Mouse (Mus musculus): Measurements from ENCODE around the gene Dars.

Gene Dars

GRCm38 (mm10) chr1:128417533-128417888, 343 bp upstream of the Dars start:
- peak; percentile 21 for DNase-seq (ENCODE audit: low read depth, low spot score)

- no peak for DNase-seq (ENCODE audit: low read depth, low spot score)
Observed at GRCm38 (mm10) chr1:128411141-128411540, 6.0 kb downstream of the Dars start.

- DNase-seq (ENCODE audit: low read depth, low spot score) = no peak
Observed at GRCm38 (mm10) chr1:128406846-128407245, 10.3 kb downstream of the Dars start.

GRCm38 (mm10) chr1:128405675-128406074, 11.5 kb downstream of the Dars start:
- no peak for DNase-seq (ENCODE audit: low read depth, low spot score)

- DNase-seq (ENCODE audit: low read depth, low spot score) = no peak
Observed at GRCm38 (mm10) chr1:128405041-128405481, 12.1 kb downstream of the Dars start.

GRCm38 (mm10) chr1:128400926-128401325, 16.2 kb downstream of the Dars start:
- no peak for DNase-seq (ENCODE audit: low read depth, low spot score)

- DNase-seq (ENCODE audit: low read depth, low spot score) = no peak
Observed at GRCm38 (mm10) chr1:128399941-128400915, 16.9 kb downstream of the Dars start.

DNA sequence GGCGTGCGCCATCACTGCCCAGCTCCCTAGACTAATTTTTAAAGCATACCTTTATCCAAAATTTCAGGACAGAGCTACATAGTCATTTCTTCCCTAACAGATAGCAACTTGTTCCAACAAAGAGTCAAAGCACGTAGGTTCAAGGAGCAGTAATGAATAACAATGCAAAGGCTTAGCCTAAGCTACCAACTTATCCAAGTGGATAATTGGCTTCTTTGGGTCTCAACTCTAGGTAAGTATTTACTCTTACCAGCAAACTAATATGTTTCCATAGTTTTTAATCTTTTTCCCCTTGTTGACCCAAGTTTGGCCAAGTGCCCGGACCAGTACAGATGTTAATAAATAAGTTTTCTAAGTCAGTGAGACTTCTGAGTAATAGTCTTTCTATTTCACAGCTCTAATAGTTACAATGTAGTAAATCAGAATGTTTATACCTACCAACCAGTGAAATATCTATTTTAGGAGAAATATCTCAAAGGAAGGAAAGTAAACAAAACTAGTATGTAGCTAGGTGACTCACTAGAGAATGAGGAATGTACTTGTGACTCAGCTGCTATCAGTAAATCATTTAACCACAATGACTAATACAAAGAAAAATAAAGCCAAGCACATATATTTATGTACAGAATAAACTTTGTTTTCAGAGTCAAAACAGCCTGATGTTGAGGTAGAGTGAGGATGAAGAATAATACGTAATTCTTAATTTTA, 18.3 kb downstream of the Dars start:
- DNase-seq (ENCODE audit: low read depth, low spot score) = no peak

DNA sequence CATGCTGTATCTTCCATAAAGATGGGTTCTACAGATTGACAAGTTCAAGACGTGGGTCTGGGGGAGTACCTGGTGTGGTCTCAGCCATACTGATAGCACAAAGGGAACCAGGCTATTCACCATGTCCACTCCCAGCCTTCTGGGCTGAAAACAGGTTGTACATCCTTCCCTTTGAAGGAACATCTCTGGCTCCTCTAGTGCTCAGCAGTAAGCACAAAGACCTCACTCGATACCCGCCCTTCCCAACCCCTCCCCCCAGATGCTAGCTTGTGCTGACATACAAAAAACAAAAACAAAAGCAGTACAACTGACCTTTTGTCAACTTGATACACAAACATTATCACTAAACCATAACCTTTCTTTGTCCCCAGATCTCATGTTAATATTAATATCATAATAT, 22.5 kb downstream of the Dars start:
- DNase-seq (ENCODE audit: low read depth, low spot score) = no peak

DNA sequence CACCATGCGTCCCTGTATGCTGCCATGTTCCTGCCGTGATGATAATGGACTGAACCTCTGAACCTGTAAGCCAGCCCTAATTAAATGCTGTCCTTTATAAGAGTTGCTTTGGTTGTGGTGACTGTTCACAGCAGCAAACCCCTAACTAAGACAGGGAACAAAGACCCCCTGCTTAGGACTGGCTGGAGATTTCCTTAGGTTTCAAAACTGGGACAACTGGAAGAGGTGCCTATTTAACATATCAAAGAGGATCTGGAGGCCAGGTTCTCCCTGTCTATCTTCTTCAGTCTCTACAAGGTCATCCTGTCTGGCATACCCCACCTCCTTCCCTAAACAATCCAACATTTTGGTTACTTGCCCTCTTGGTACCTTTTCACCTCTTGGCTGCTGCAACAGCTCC, 24.8 kb downstream of the Dars start:
- DNase-seq (ENCODE audit: low read depth, low spot score) = no peak

GRCm38 (mm10) chr1:128386487-128386886, 30.7 kb downstream of the Dars start:
- no peak for DNase-seq (ENCODE audit: low read depth, low spot score)

DNA sequence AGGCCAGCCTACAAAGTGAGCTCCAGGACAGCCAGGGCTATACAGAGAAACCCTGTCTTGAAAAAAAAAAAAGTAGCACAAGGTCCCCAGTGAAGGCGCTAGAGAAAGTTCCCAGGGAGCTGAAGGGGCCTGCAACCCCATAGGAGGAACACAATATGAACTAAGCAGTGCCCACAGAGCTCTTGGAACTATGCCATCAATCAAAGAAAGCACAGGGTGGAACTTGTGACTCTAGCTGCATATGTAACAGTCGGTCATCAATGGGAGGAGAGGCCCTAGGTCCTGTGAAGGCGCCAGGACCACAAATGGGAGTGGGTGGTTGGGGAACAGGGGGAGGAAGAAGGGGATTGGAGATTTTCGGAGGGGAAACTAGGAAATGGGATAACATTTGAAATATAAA, 40.3 kb downstream of the Dars start:
- DNase-seq (ENCODE audit: low read depth, low spot score) = no peak

DNA sequence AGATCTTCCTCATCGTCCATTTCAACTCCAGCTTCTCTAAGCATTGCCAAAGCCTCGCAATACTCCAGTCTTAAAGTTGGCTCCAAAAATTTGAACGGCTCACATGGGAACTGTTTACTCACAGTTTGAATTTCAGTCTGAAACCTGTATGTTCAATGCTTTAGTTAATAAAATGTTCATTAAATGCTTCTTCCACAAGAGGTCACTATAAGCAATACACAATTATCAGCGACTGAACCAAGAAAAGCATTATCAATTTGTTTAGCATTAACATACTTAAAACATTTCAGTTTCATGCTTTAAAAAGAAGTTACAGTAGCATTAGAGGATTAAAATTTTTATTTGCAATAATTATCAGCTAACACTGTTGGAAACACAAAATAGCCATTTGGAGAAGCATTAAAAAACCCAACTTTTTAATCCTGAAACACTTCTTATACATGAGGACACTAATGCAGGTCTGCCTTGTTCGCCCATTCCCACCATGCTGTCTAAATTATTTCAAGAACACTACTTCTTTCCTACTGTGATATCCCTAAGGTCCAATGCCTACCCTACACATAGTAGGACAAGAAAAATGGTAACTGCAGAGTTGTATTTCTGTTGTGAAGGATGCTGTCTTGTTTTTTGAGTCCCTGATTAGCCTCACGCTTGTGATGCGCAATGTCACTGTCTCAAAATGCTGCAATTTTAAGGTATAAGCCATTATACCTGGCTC, 44.9 kb downstream of the Dars start:
- no peak for DNase-seq (ENCODE audit: low read depth, low spot score)

- DNase-seq (ENCODE audit: low read depth, low spot score) = no peak
Observed at GRCm38 (mm10) chr1:128368732-128369441, 48.3 kb downstream of the Dars start.

- DNase-seq (ENCODE audit: low read depth, low spot score) = no peak
Observed at GRCm38 (mm10) chr1:128360601-128361000, 56.6 kb downstream of the Dars start.

DNA sequence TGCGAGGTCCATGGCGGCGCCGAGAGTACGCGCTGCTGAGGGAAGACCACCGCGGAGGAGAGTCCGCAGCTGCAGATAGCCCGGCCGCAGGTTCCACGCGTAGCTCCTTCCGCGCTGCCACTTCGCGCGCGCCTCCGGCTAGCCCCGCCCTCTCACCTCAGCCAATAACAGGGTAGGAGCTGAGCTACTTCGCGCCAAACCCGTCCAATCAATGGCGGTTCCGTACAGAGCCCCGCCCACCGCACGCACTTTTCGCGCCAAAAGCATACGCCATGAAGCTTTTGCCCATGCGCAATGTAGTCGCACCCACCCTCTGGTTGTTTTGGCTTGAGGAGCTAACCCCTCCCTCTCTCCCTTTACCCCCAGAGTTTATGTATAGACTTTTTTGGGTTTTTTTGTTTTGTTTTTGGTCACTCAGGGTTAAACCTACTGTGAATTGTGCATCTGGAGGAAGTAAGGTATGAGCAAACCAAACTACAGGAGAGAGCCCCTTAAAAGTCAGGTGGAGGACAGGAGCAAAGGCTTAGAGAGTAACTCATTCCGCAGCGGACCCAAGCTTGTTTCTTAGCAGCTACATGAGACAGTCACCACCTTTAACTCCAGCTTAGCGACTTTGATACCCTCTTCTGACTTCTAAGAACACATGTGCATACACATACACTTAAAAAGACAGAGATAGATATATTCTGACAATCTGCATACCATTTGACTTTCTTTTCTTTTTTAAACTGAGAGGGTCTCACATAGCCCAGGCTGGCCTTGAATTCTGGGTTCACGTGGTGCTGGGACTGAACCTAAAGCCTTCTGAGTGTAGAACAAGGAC, 57.4 kb downstream of the Dars start, which contains the start of gene Mcm6:
Gene Mcm6 (minus strand): TSS at position 111 of the 823 bp plus-strand sequence.
- peak; percentile 85 for DNase-seq (ENCODE audit: low read depth, low spot score)

DNA sequence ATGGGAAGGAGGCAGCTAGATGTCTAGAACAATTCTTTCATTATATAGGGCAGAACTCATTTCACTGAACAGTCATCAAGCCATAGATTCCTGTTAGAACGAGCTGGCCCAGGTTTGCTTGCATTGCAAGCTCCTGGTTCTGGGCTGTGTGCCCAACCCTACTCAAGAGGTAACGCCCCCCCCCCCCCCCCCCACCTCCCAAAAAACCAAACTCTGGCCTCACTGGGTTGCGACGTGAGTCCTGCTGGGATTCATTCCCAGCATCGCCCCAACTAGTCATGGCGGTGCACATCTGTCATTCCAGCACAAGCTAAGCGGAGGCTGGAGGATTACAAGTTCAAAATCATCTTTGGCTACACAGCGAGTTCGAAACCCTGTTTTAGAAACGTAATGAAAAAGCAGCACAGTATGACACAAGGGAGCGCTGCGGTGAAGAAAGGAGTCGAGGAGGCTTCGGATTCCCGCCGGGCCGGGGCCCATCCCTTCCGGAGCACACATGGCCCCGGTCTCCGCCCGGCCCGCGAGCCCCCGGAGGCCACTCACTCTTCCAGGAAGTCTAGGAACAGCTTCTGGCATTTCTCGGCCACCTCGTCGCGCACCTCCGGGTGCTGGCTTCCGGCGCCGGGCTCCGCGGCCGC, 58.1 kb downstream of the Dars start:
- no peak for DNase-seq (ENCODE audit: low read depth, low spot score)

- DNase-seq (ENCODE audit: low read depth, low spot score) = no peak
Observed at GRCm38 (mm10) chr1:128358276-128358675, 58.9 kb downstream of the Dars start.

DNA sequence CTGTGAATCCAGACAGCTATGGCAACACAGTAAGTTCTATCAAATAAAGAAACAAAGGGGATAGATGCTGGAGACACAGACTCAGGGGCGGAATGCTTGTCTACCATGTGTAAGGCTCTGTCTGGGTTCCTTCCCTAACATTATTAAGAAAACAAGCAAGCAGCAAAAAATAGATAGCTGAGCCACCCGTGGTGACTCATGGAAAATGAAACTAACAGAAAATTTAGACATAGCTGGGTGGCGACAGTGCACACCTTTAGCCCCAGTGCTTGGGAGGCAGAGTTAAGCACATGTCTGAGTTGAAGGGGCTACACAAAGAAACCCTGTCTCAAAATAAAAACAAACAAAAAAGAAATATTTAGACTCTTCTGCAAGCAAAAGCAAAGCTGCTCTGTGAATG, 59.7 kb downstream of the Dars start:
- DNase-seq (ENCODE audit: low read depth, low spot score) = no peak

DNA sequence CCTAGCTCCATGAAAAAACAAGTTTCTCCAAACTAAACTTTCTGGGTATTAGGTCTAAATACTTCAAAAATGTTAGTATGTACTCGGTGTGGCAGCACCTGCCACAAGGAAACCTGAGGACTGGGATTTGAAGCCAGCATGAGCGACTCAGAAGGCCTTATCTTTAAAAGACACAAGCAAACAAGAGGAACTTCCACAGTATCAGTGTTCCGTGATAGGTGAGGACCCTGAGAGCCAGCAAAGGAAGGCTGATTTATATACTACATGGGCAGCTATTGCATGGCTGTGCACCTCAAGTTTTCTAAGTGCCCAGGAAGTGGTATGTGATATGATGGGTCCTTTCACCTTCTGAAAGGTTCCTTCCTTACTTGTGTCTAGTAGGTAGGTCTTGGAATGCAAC, 64.1 kb downstream of the Dars start:
- DNase-seq (ENCODE audit: low read depth, low spot score) = no peak

Measured in skeletal muscle tissue, adult 2 months (tissue).